Mouse (Mus musculus) CD4-positive, CD25-positive, alpha-beta regulatory T cell, adult 9 weeks (primary cell): ENCODE measurements around the gene Flad1. TPM values are rescaled to one million over a fixed set of nuclear protein-coding genes. Genes with fewer than 3 reads are reported as not detected.

Experiments
- polyA plus RNA-seq: library from polyadenylated mRNA; unstranded; fragments of 100-300 nt; shearing (Covaris generic); gene quantifications from one replicate; pipeline ENCODE4 v1.2.1, GENCODE M21; 2017

The Flad1 gene
- polyA plus RNA-seq, result 69.2 TPM

DNA sequence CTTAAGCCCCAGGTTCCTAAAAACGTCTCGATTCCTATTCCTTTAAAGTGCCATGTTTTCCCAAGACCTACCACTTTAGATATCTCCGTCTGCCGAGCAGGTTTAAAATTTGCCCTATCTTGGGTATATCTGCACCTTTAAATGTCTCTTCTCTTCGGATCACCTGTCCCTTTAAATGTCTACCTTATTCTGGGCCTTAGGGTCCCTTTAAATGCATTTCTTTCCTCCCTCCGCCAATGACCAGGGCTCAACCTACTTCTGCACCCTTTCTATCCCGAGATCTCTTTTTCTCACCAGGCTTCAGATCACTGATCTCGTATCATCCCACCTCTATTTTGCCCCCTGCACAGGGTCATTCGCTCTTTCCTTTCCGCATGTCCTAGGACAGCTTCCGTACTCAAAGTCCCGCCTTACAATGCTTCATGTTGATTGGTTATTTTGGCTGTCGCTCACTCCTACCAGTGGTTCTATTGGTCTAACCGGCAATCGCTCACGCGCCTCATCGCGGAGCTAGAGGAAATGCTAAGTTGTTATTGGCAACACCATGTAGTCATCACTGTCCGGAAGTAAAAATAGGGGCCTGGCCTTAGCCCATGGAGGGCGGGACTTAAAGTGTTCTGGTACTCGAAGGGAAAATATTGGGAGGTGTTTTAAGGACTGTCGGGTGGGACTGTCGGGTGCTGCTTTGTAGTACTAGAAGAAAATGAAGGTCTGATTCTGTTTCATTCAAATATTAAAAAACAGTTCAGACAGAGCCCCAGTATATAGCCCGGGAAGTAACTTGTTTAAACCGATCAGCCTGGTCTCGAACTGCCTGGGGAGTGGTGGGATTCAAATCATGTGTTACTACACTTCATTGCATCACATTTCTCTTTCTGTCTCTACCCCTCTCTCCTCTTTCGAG is at the start of gene Flad1:
Gene Flad1 (minus strand): TSS at position 381 of the 904 bp plus-strand sequence.

GRCm38 (mm10) chr3:89454401-89455177 is 42.9 kb upstream of the Flad1 start, which contains the start of gene Pmvk:
Gene Pmvk, plus strand, starts transcription at chr3:89454541.

DNA sequence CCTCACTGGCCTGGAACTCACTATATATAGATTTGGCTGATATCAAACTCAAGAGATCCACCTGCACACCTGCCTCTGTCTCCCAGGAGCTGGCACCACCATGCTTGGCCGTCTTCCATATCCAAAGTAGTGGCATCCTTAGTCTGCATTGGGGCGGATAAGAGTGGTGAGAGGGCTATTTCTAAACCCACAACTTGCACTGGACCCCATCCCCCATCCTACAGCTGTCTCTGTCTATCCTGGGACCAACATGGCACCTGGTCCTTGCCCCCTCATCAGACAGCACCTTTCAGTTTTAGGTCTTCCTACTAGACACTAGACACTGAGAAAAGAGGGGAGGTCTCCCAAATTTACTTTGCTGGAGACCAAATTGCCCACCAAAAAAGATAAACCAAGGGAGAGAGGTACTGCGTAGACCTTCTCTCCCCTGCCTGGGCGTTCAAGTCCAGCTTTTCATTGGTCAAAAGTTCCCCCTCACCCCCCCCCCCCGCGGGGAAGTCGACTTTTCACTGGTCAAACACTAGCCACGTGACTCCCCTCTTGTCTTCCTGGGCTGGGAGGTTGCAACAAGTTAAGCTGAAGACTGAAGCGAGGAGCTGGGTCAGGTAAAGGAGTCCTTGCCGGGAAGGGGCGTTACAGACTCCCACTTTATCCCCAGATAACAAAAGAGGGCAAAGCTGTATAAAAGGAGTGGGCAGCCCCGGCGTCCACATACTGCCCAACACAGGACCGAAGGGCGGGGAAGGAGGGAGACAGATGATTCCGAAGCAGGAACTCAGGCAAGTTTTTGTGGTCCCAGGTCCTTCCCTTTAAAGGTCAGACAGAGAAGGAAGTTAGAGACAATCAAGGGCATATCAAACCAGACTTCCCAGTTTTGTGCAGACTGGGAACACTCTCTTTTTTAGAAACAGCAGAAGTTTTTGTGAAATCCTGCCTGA is 24.8 kb upstream of the Flad1 start, which contains the start of gene Pbxip1:
Gene Pbxip1 (plus strand): TSS at position 531 of the 938 bp plus-strand sequence.

GRCm38 (mm10) chr3:89430171-89431159 is 18.8 kb upstream of the Flad1 start, which contains the start of gene Pygo2:
Gene Pygo2, plus strand, starts transcription at chr3:89430214.

DNA sequence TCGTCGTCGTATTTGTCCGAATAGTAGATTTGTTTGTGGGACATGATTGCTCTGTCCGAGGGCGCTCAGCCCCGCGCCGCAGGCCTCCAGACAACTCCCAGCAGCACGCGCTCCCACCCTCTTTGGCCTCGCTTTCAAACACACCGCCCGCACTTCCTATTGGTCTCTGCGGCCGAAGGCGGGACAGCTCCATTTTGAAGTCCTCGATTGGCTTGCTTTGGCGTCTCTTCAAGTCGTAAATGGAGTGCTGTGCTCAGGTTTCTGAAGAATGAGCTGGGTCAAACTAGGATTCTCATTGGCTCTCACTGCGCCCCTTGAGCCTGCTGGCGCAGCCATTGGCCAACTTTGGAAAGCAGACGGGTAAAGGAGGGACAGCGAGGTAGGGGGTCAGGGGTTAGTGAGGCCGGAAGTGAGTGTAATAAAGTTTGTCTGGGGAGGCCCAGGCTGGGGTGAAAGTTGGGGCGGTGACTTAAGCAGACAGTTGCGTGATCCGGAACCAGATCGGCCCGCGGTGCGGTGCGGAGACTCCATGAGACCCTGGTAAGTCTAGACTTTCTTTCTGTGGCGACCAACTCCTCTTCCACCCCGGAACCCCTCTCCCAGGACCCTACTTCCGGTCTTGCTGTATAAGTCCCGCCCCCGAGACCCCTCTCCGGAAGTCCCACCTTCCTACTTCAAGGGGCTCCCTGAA is 6.6 kb upstream of the Flad1 start, which contains the start of the genes Cks1b and Shc1:
Gene Cks1b (minus strand): TSS at position 214 of the 691 bp plus-strand sequence.
Gene Shc1 (plus strand): TSS at position 274 of the 691 bp plus-strand sequence.

GRCm38 (mm10) chr3:89402693-89403092 is 9.0 kb downstream of the Flad1 start, which contains the start of gene Lenep:
Gene Lenep, minus strand, starts transcription at chr3:89402793.

DNA sequence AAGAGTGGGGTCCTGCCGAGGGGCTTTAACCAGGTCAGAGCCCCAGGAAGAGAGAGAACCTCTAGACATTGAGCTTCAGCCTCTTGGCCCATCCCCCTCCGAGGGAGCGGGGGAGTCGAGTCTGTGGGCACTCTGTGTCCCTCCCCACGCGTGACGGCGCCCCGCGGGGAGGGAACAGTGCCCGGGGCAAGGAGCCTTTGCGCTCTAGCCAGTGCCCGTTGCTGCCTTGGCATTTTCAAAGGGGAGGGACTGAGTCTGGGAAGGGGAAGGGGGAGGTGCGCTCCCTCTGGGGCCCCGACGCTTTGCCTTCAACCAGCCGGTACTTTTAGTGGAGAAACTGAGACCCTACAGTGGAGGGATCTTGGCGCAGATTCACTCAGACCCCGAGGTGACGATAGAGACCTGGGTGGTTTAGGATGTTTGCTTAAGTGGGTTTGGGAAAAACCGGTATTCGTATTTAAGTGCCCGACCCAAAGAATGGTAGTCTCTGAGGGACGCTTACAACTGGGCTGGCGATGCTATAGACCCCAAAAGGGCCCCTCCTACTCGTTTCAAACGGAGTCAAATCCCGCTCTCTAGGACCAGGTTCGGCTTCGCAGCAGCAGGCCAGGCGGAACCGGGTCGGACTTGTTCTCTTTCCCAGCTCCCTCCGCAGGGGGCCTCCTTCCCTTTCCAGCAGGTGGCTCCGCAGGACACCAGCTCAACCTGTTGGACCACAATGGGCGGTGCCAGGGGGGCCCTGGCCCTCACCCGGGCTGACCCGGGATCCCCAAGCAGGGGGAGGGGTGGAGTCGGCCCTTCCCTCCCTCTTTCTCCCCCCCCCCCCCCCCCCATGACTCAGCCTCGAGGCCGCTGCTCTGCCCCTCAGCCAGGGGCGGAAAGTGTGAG is 17.4 kb downstream of the Flad1 start, which contains the start of gene Zbtb7b:
Gene Zbtb7b (minus strand): TSS at position 771 of the 888 bp plus-strand sequence.

DNA sequence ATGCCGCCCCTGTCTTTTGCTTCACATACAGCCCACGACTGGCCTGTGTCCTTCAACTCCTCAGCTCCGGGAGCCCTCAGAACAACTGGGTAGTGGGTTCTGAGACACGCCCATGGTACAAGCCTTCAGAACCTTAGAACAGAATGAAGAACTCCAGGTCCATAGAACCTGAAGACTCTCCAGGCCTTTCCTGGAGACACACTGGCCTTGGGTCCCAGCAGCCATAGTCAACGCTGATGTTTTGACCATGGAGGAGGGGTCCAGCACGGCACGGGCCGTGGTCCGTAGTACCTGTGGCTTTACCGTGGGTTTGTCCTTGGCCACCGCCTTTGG is 46.6 kb downstream of the Flad1 start, which contains the start of gene Dcst1:
Gene Dcst1 (minus strand): TSS at position 101 of the 333 bp plus-strand sequence.

GRCm38 (mm10) chr3:89361675-89362074 is 50.0 kb downstream of the Flad1 start, which contains the start of gene Dcst2:
Gene Dcst2, plus strand, starts transcription at chr3:89361975.

Other genes with a start within 250 kb of the Flad1 start
- gene Clk2, start 247.1 kb downstream of the Flad1 start, polyA plus RNA-seq, result 24.5 TPM
- gene Scamp3, start 234.4 kb downstream of the Flad1 start, polyA plus RNA-seq, result 319 TPM
- 240 TPM for gene Fam189b, start 228.7 kb downstream of the Flad1 start, polyA plus RNA-seq
- gene Gba, start 208.9 kb downstream of the Flad1 start, polyA plus RNA-seq, result 144 TPM
- 2.3 TPM for gene Thbs3, start 196.7 kb downstream of the Flad1 start, polyA plus RNA-seq
- gene Mtx1, start 184.8 kb downstream of the Flad1 start, polyA plus RNA-seq, result 151 TPM
- gene Muc1, start 182.8 kb downstream of the Flad1 start, polyA plus RNA-seq, result 0.79 TPM
- 281 TPM for gene Krtcap2, start 165.9 kb downstream of the Flad1 start, polyA plus RNA-seq
- 4.5 TPM for gene Trim46, start 165.6 kb downstream of the Flad1 start, polyA plus RNA-seq
- gene Dpm3, start 152.5 kb downstream of the Flad1 start, polyA plus RNA-seq, result 132 TPM
- 288 TPM for gene Slc50a1, start 141.3 kb downstream of the Flad1 start, polyA plus RNA-seq
- gene Efna1, start 130.7 kb downstream of the Flad1 start, polyA plus RNA-seq, result not detected
- gene Efna3, start 88.9 kb downstream of the Flad1 start, polyA plus RNA-seq, result not detected
- 0.46 TPM for gene Efna4, start 73.8 kb downstream of the Flad1 start, polyA plus RNA-seq
- 7.2 TPM for gene Adam15, start 61.9 kb downstream of the Flad1 start, polyA plus RNA-seq
- 0.20 TPM for gene Dcst2, start 49.9 kb downstream of the Flad1 start, polyA plus RNA-seq
- 1.0 TPM for gene Dcst1, start 46.6 kb downstream of the Flad1 start, polyA plus RNA-seq
- gene Zbtb7b, start 17.1 kb downstream of the Flad1 start, polyA plus RNA-seq, result 62.0 TPM
- gene Lenep, start 9.1 kb downstream of the Flad1 start, polyA plus RNA-seq, result not detected
- gene Cks1b, start 6.5 kb upstream of the Flad1 start, polyA plus RNA-seq, result 30.0 TPM
- gene Shc1, start 6.6 kb upstream of the Flad1 start, polyA plus RNA-seq, result 99.8 TPM
- gene Pygo2, start 18.3 kb upstream of the Flad1 start, polyA plus RNA-seq, result 25.5 TPM
- gene Pbxip1, start 24.8 kb upstream of the Flad1 start, polyA plus RNA-seq, result 175 TPM
- gene Pmvk, start 42.7 kb upstream of the Flad1 start, polyA plus RNA-seq, result 27.0 TPM
- gene Kcnn3, start 108.3 kb upstream of the Flad1 start, polyA plus RNA-seq, result not detected